Mouse (Mus musculus) lung, adult 10 weeks (tissue): ENCODE data around the gene Btbd35f18. TPM values are rescaled to one million over a fixed set of nuclear protein-coding genes. Genes with fewer than 3 reads are reported as not detected.

Source experiments
- polyA plus RNA-seq: library from polyadenylated mRNA; stranded (reverse); fragments of 350-450 nt; fragmentation: Illumina TruSeq; extraction: RNeasy Lipid Tissue Mini Kit (QIAGEN cat#74804); gene quantifications from one replicate; pipeline ENCODE4 v1.2.3, GENCODE M21; 2014; ENCODE audit warnings: low read depth, low replicate concordance; ENCODE audit not compliant: insufficient read depth

The Btbd35f18 gene
- not detected for polyA plus RNA-seq

DNA sequence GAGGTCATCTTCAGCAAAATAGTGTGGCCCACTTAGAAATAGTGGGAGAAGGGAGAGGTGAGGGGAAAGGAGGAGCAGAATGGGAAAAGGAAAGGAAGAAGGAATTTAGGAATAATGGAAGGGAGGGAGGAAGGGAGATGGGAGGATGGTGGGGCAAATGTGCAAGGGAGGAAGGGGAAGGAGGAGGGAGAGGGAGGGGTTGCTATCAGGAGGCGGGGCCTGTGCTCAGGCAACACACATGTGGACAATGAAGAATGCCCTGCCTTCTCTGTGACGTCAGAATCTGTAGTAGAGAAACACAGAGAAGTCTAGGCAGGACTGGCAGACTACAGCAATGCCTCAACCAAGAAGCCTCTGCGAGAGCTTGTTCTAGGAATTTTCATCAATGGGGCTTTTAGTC, at the start of gene Btbd35f18:
Gene Btbd35f18, plus strand, starts transcription at position 301 of the 400 bp plus-strand sequence.

Other genes with a start within 250 kb of the Btbd35f18 start
- not detected for gene Btbd35f10, start 52.7 kb downstream of the Btbd35f18 start, polyA plus RNA-seq